Mouse (Mus musculus) heart, embryonic 12.5 days (tissue): ENCODE results near the gene Tmem248. TPM values are rescaled to one million over a fixed set of nuclear protein-coding genes. Genes with fewer than 3 reads are reported as not detected.

Experiments used
- ATAC-seq: fragments of 200-750 bp; cut with Nextera tagmentation; 2 replicates; pipeline ENCODE4 v1.8.0; 2017; ENCODE audit warnings: moderate TSS enrichment, moderate library complexity; ENCODE audit not compliant: insufficient number of reproducible peaks, low FRiP score
- H3K27ac ChIP-seq: fragments of 300-500 bp; sonication (generic); 2 replicates; pipeline ENCODE4 v1.5.1; 2016; ENCODE audit warnings: mild to moderate bottlenecking, moderate library complexity; ENCODE audit not compliant: poor library complexity, severe bottlenecking
- H3K27me3 ChIP-seq: fragments of 300-500 bp; sonication (generic); replicated peaks from 2 replicates; pipeline ENCODE4 v1.6.1; 2016; ENCODE audit warnings: mild to moderate bottlenecking, moderate library complexity
- H3K36me3 ChIP-seq: fragments of 300-500 bp; sonication (generic); 2 replicates; pipeline ENCODE4 v1.6.1; 2016; ENCODE audit warnings: mild to moderate bottlenecking, moderate library complexity
- H3K4me1 ChIP-seq: fragments of 300-500 bp; sonication (generic); replicated peaks from 2 replicates; pipeline ENCODE4 v1.6.1; 2016; ENCODE audit warnings: mild to moderate bottlenecking
- H3K4me2 ChIP-seq: fragments of 300-500 bp; sonication (generic); 2 replicates; pipeline ENCODE4 v1.6.1; 2016; ENCODE audit warnings: mild to moderate bottlenecking, moderate library complexity
- H3K4me3 ChIP-seq: fragments of 300-500 bp; sonication (generic); 2 replicates; pipeline ENCODE4 v1.5.1; 2016; ENCODE audit warnings: mild to moderate bottlenecking
- H3K9ac ChIP-seq: fragments of 300-500 bp; sonication (generic); 2 replicates; pipeline ENCODE4 v1.6.1; 2016; ENCODE audit warnings: mild to moderate bottlenecking, moderate library complexity
- H3K9me3 ChIP-seq: fragments of 300-500 bp; sonication (generic); replicated peaks from 2 replicates; pipeline ENCODE4 v1.6.1; 2016; ENCODE audit warnings: mild to moderate bottlenecking, moderate library complexity
- WGBS: fragments of 180-500 bp; shearing (Covaris S2); methylation state at CpG from one replicate; pipeline ENCODE4 v1.1.7; 2016; 5-methylcytosine and 5-hydroxymethylcytosine counted together
- polyA plus RNA-seq: library from polyadenylated mRNA; unstranded; fragments of >200 nt; fragmentation: Nextera tagmentation; extraction: Ambion mirVana; gene quantifications from 2 replicates; pipeline ENCODE4 v1.2.1, GENCODE M21; 2016

Gene Tmem248
- polyA plus RNA-seq, 1 experiment from 2014 or later = 43.6 TPM

- Histone ChIP-seq H3K27me3 (no peaks in the 10 kb centered on the region), H3K4me3 (peak overlapping the region; percentile 79), H3K27ac (peak overlapping the region; percentile 82), H3K36me3 (peaks cover 26% of the 10 kb centered on the region), H3K4me1 (peaks cover 12% of the 10 kb centered on the region), H3K9ac (peak overlapping the region; percentile 81), H3K4me2 (peak overlapping the region; percentile 82), H3K9me3 (no peaks in the 10 kb centered on the region)
- no peak for ATAC-seq
- WGBS = 7% methylated on average over 8 of the region's 8 CpGs
Observed at GRCm38 (mm10) chr5:130257303-130257702, 40.4 kb downstream of the Tmem248 start.

DNA sequence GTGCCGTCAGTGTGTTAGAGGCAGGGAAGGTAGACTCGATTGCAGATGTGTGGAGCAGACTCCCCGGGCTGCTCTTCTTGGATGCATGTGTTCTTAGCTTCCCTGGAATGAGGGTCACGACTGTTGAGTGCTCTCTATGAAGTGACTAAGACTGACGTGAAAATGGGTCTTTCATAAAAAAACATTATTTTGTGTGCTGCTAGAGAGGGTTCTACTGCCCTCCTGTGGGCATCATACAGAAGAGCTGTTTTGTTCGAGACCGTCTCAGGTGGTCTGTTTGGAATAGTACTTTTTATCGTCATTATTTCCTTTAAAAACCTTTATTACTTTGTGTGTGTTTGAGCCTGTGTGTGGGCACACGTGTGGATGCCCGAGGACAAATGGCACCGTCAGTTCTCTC lies 46.6 kb downstream of the Tmem248 start:
- Histone ChIP-seq H3K4me3 (no peak overlapping the region), H3K9me3 (peaks cover 6% of the 10 kb centered on the region; the same call in 1 of the 2 replicates), H3K27ac (no peak overlapping the region), H3K9ac (no peak overlapping the region), H3K36me3 (peaks cover 48% of the 10 kb centered on the region), H3K4me2 (no peak overlapping the region), H3K4me1 (no peaks in the 10 kb centered on the region), H3K27me3 (no peaks in the 10 kb centered on the region)
- no peak for ATAC-seq
- WGBS = 78% methylated on average over 11 of the region's 11 CpGs

DNA sequence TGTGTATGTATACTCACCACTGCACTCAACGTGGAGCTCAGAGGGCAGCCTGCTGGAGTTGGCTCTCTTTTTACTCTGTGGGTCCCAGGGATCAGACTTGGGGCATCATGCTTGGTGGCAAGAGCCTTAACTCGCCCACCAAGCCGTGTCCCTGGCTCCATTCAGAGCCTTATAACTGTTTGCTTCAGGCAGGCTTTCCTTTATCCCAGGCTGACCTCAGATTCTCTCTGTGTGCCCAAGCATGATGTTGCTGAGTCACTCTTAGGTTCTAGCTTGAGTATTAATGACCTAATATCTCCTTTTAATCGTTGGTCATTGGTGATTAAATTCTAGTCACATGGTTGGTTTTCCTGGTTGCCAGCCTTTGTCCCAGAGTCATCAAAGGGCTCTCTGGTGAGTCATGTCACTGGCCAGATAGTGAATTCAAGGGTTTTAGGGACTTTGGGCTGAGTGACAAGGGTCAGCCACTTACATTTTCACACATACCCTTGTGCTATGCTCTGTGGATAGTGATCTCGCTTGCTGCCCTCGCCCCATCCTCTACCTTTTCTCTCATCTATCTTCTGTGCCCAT lies 47.6 kb downstream of the Tmem248 start:
- Histone ChIP-seq H3K9ac (no peak overlapping the region), H3K9me3 (peaks cover 6% of the 10 kb centered on the region; the same call in 1 of the 2 replicates), H3K27me3 (no peaks in the 10 kb centered on the region), H3K4me1 (no peaks in the 10 kb centered on the region), H3K36me3 (peaks cover 56% of the 10 kb centered on the region), H3K4me2 (no peak overlapping the region), H3K4me3 (no peak overlapping the region), H3K27ac (no peak overlapping the region)
- 88% methylated on average over 6 of the region's 6 CpGs for WGBS
- ATAC-seq = no peak

DNA sequence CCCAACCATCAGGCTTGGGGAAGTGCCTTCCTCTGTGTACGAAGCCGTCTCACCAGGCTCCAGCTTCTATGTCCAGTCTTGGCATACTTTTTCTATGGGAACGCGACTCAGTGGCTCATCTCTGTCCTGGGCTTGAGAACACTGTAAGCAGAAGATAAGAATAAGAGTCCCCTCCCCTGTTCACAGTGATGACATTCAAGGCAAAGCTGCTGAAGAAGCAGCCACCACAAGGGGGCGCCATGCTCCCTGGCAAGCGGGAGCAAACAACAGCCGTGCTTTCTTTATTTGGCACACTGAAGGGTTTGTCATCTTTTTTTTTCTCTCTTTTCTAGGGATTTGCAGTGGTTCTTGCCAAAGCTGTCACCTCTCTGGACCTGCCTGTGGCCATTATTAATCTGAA lies 49.8 kb downstream of the Tmem248 start:
- Histone ChIP-seq H3K4me1 (no peaks in the 10 kb centered on the region), H3K27me3 (no peaks in the 10 kb centered on the region), H3K9me3 (peaks cover 6% of the 10 kb centered on the region; the same call in 1 of the 2 replicates), H3K4me2 (no peak overlapping the region), H3K4me3 (no peak overlapping the region), H3K9ac (no peak overlapping the region), H3K27ac (no peak overlapping the region), H3K36me3 (peaks cover 67% of the 10 kb centered on the region)
- WGBS = 84% methylated on average over 7 of the region's 7 CpGs
- ATAC-seq = no peak

- Histone ChIP-seq H3K9me3 (peaks cover 6% of the 10 kb centered on the region; the same call in 1 of the 2 replicates), H3K9ac (no peak overlapping the region), H3K4me1 (no peaks in the 10 kb centered on the region), H3K36me3 (peaks cover 73% of the 10 kb centered on the region), H3K4me2 (no peak overlapping the region), H3K4me3 (no peak overlapping the region), H3K27ac (no peak overlapping the region), H3K27me3 (no peaks in the 10 kb centered on the region)
- ATAC-seq = no peak
- WGBS = 91% methylated on average over 1 of the region's 1 CpGs
Observed at GRCm38 (mm10) chr5:130267316-130267715, 50.4 kb downstream of the Tmem248 start.

DNA sequence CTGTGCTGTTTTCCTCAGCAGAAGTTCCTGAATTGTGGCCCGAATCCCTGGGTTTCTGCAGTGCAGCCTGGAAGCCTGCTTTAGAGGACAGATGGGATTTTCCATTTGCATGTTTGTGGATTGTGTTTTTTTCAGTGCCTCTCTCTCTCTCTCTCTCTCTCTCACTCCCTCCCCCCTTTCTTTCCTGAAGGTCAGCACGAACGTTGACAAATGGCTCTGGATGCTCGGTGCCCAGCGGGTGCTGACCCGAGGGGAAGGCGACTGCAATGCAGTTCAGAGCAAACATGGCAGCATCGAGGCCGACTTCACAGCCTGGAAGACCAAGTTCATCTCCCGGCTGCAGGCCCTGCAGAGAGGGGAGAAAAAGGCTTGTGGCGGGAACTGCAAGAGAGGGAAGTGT lies 52.1 kb downstream of the Tmem248 start:
- no peak for ATAC-seq
- peaks cover 74% of the 10 kb centered on the region for H3K36me3 ChIP-seq
- H3K9me3 ChIP-seq = peaks cover 6% of the 10 kb centered on the region; the same call in 1 of the 2 replicates
- H3K4me2 ChIP-seq = no peak overlapping the region
- H3K27ac ChIP-seq = no peak overlapping the region
- no peak overlapping the region for H3K4me3 ChIP-seq
- no peak overlapping the region for H3K9ac ChIP-seq
- no peaks in the 10 kb centered on the region for H3K4me1 ChIP-seq
- WGBS = 77% methylated on average over 11 of the region's 11 CpGs
- no peaks in the 10 kb centered on the region for H3K27me3 ChIP-seq

GRCm38 (mm10) chr5:130272344-130272743 lies 55.5 kb downstream of the Tmem248 start:
- H3K27me3 ChIP-seq = no peaks in the 10 kb centered on the region
- H3K4me2 ChIP-seq = no peak overlapping the region
- peaks cover 71% of the 10 kb centered on the region for H3K36me3 ChIP-seq
- H3K9ac ChIP-seq = no peak overlapping the region
- 95% methylated on average over 1 of the region's 1 CpGs for WGBS
- H3K4me3 ChIP-seq = no peak overlapping the region
- no peak overlapping the region for H3K27ac ChIP-seq
- no peaks in the 10 kb centered on the region for H3K9me3 ChIP-seq
- no peak for ATAC-seq
- no peaks in the 10 kb centered on the region for H3K4me1 ChIP-seq

- Histone ChIP-seq H3K4me1 (no peaks in the 10 kb centered on the region), H3K4me3 (no peak overlapping the region), H3K4me2 (no peak overlapping the region), H3K36me3 (peaks cover 68% of the 10 kb centered on the region), H3K27me3 (no peaks in the 10 kb centered on the region), H3K9me3 (no peaks in the 10 kb centered on the region), H3K27ac (no peak overlapping the region), H3K9ac (no peak overlapping the region)
- no peak for ATAC-seq
- WGBS = 91% methylated on average over 6 of the region's 6 CpGs
Observed at GRCm38 (mm10) chr5:130273046-130273445, 56.2 kb downstream of the Tmem248 start.

- no peaks in the 10 kb centered on the region for H3K27me3 ChIP-seq
- no peak for ATAC-seq
- H3K4me2 ChIP-seq = no peak overlapping the region
- H3K9me3 ChIP-seq = no peaks in the 10 kb centered on the region
- H3K36me3 ChIP-seq = peaks cover 67% of the 10 kb centered on the region
- no peak overlapping the region for H3K9ac ChIP-seq
- no peak overlapping the region for H3K4me3 ChIP-seq
- 55% methylated on average over 4 of the region's 4 CpGs for WGBS
- no peaks in the 10 kb centered on the region for H3K4me1 ChIP-seq
- no peak overlapping the region for H3K27ac ChIP-seq
Observed at GRCm38 (mm10) chr5:130275509-130275908, 58.6 kb downstream of the Tmem248 start.

- no peak overlapping the region for H3K4me3 ChIP-seq
- no peaks in the 10 kb centered on the region for H3K9me3 ChIP-seq
- H3K27ac ChIP-seq = no peak overlapping the region; the same call in 1 of the 2 replicates
- no peak overlapping the region for H3K9ac ChIP-seq
- ATAC-seq = peak; percentile 77
- no peaks in the 10 kb centered on the region for H3K27me3 ChIP-seq
- peaks cover 71% of the 10 kb centered on the region for H3K36me3 ChIP-seq
- no peaks in the 10 kb centered on the region for H3K4me1 ChIP-seq
- H3K4me2 ChIP-seq = no peak overlapping the region
- WGBS = 63% methylated on average over 7 of the region's 7 CpGs
Observed at GRCm38 (mm10) chr5:130278011-130278472, 61.2 kb downstream of the Tmem248 start.

GRCm38 (mm10) chr5:130283079-130283732 lies 66.3 kb downstream of the Tmem248 start:
- ATAC-seq = no peak
- H3K9ac ChIP-seq = no peak overlapping the region
- H3K4me3 ChIP-seq = no peak overlapping the region
- H3K4me2 ChIP-seq = no peak overlapping the region
- peaks cover 79% of the 10 kb centered on the region for H3K36me3 ChIP-seq
- peaks cover 9% of the 10 kb centered on the region; the same call in 1 of the 2 replicates for H3K9me3 ChIP-seq
- no peak overlapping the region for H3K27ac ChIP-seq
- 95% methylated on average over 9 of the region's 9 CpGs for WGBS
- H3K4me1 ChIP-seq = no peaks in the 10 kb centered on the region
- no peaks in the 10 kb centered on the region for H3K27me3 ChIP-seq
